Mouse (Mus musculus) lung, postnatal 0 days (tissue): ENCODE results near the gene Hsd3b1. TPM values are rescaled to one million over a fixed set of nuclear protein-coding genes. Genes with fewer than 3 reads are reported as not detected.

ENCODE experiments used
- polyA plus RNA-seq: library from polyadenylated mRNA; unstranded; fragments of >200 nt; fragmentation: Nextera tagmentation; extraction: Ambion mirVana; gene quantifications from 2 replicates; pipeline ENCODE4 v1.2.1, GENCODE M21; 2015

The Hsd3b1 gene
- polyA plus RNA-seq, 1 experiment from 2014 or later, result not detected

Other genes starting within 250 kb of the Hsd3b1 start
- gene Hsd3b5, start 229.5 kb downstream of the Hsd3b1 start, polyA plus RNA-seq, result not detected in 2 replicates
- 0.05 TPM in 1 of 2 replicates, not detected in the other for gene Hsd3b2, start 135.3 kb downstream of the Hsd3b1 start, polyA plus RNA-seq
- not detected in 2 replicates for gene Hsd3b3, start 96.7 kb downstream of the Hsd3b1 start, polyA plus RNA-seq
- gene Hsd3b6, start 45.4 kb downstream of the Hsd3b1 start, polyA plus RNA-seq, result not detected in 2 replicates
- not detected in 2 replicates for gene Hao2, start 33.4 kb upstream of the Hsd3b1 start, polyA plus RNA-seq